Mouse (Mus musculus) retina, postnatal 1 day (tissue): Measurements from ENCODE around the gene Fam81a.
A peak's percentile ranks its signal among the peaks of the same experiment; 100 is the strongest.

Source experiments
- DNase-seq: peaks from one replicate; pipeline ENCODE4 v3.0.0-alpha.2; 2012

The Fam81a gene

DNA sequence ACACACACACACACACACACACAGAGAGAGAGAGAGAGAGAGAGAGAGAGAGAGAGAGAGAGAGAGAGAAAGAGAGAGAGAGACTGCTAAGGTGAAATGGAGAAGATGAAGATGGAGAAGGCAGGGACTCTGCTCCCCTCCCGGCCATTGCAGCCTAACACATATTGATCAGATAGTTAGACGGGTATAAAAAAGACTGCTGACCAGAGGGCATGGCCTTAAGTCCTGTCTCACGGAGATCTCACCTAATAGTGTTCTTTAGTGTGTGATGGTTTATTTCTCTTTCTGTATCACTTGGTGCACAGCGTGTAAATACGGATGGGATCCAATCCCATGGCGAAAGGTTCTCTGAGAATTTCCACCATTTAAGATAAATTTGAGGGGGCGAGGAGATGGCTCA, at the start of gene Fam81a:
Fam81a (minus strand) TSS at position 101 of the 400 bp plus-strand sequence.
- no peak for DNase-seq

GRCm38 (mm10) chr9:70182639-70183038, 40.3 kb upstream of the Fam81a start:
- no peak for DNase-seq

DNA sequence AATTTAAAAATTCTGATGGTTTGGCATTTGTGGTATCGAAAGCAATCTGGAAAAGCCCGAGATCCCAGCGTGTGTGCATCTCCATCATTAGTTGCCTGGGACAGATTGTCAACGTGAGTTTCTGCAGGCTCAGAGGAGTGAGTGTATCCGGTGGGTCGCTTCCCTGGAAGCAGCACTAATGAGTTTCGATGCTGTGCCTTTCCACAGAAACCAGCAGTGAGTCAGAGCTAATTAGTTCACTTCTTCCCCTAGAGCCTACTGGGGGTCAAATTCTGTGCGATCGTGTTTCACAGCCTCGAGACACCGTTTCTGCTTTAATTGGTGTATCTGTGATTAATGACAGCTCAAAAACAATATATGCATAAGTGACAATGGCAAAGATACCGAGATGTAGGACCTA, 39.4 kb upstream of the Fam81a start:
- DNase-seq, result peak; percentile 66

GRCm38 (mm10) chr9:70176291-70176690, 33.9 kb upstream of the Fam81a start:
- DNase-seq, result no peak

DNA sequence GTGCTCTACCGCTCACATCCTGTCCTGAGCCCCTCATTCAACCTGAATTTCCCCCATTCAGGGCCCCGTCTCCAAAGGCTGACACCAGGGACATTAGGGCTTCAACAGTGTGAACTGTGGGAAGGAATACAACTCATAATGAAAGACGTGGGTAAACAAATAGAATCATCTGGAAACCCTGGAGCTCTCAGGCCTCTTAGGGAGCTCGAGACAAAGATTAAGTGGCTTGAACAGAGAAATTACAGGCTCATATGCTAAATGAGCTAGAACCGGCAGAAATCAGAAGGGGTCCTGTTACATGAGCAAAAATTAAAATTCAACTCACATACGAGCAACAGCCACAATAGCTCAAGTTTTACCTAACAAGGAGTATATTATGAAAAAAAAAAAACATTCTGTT, 32.5 kb upstream of the Fam81a start:
- DNase-seq, result no peak

GRCm38 (mm10) chr9:70174291-70174848, 32.0 kb upstream of the Fam81a start:
- DNase-seq, result peak; percentile 12

GRCm38 (mm10) chr9:70168973-70169372, 26.6 kb upstream of the Fam81a start:
- no peak for DNase-seq

GRCm38 (mm10) chr9:70160071-70160470, 17.7 kb upstream of the Fam81a start:
- DNase-seq, result no peak

DNA sequence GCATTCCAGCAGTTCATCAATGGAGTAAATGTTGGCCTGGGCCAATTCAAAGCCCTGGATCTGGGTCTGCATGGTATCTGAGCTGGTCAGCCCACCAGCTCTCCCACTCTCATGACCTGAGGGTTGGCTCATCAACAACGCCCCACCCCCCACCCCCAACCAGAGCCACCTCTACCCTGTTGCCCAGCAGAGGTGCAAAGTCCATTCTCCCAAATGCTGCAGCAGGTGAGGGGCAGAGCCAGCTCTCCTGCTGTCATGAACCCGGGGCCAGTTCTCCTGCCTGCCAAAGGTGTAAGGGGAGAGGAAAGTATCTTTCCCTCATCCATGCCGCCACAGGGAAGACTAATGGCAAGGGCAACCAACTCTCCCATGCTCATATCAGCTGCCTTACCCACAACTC, 5.3 kb upstream of the Fam81a start:
- no peak for DNase-seq

GRCm38 (mm10) chr9:70145426-70145825, 3.1 kb upstream of the Fam81a start:
- no peak for DNase-seq

DNA sequence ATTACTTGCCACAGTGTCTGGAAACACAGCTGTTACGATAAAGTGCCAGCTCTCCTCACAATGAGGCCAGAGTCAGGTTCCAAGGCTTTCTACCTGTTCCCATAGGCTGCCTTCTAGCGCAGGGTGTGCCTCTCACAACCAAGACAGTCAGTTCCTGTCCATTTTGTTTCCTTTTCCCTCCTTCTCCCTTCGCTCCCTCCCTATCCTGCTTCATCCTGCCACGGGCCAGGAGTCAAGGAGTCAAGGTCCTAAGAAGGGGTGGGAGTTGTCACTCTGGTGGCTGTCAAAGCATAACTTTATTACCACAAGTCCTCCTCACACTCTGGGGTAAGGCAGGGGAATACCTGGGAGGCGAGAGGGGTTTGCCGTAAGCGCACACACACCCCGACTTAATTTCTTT, 966 bp upstream of the Fam81a start:
- no peak for DNase-seq

DNA sequence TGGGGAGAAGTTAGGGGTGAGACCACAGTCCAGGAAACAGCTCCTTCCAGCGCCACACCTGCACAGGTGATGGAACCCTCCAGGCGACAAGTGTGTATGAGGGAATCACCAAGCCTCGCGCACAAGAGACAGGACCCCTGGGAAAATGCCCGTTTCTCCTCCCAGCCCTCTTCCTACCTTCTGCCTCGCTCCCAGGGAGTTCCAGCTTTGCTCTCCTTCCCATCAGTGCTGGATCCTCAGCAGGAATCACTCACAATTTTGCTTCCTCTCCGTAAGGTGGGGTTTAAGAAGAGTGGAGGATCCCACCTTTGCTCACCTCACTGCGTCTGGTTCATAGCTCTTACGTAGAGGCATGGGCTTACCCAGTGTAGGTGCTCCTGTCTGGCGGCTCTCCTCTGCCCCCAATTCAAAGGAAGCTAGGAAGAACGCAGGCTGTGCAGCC, 454 bp downstream of the Fam81a start:
- peak; percentile 19 for DNase-seq

- DNase-seq, result peak; percentile 83
Measured at GRCm38 (mm10) chr9:70140871-70141796, 1.2 kb downstream of the Fam81a start.

- DNase-seq, result no peak
Measured at GRCm38 (mm10) chr9:70140340-70140739, 2.0 kb downstream of the Fam81a start.

- no peak for DNase-seq
Measured at GRCm38 (mm10) chr9:70139331-70139885, 3.0 kb downstream of the Fam81a start.

GRCm38 (mm10) chr9:70138511-70138910, 3.8 kb downstream of the Fam81a start:
- peak; percentile 20 for DNase-seq

GRCm38 (mm10) chr9:70137991-70138390, 4.4 kb downstream of the Fam81a start:
- DNase-seq, result no peak

- DNase-seq, result no peak
Measured at GRCm38 (mm10) chr9:70135186-70135585, 7.2 kb downstream of the Fam81a start.

GRCm38 (mm10) chr9:70134716-70135115, 7.6 kb downstream of the Fam81a start:
- no peak for DNase-seq

DNA sequence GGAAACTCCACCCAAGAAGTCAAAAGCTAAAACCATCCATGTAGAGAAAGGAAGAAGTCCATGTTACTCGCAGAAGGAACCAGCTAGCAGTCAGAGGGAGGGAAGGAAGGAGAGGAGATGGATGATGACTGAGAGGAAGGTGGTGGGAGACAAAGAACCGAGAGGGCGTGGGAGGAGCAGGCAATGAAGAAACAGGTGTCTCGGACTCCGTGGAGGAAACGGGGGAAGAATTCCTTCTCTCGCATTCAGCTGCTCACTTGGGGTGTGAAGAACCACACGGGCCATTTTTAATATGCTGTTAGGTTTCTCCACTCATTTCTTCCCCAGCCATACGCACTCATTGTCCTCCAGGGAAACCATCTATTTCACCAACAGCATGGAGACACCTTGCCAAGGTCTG, 8.1 kb downstream of the Fam81a start:
- no peak for DNase-seq

GRCm38 (mm10) chr9:70130786-70131185, 11.6 kb downstream of the Fam81a start:
- DNase-seq, result no peak

- DNase-seq, result peak; percentile 74
Measured at GRCm38 (mm10) chr9:70111869-70112286, 30.5 kb downstream of the Fam81a start.

DNA sequence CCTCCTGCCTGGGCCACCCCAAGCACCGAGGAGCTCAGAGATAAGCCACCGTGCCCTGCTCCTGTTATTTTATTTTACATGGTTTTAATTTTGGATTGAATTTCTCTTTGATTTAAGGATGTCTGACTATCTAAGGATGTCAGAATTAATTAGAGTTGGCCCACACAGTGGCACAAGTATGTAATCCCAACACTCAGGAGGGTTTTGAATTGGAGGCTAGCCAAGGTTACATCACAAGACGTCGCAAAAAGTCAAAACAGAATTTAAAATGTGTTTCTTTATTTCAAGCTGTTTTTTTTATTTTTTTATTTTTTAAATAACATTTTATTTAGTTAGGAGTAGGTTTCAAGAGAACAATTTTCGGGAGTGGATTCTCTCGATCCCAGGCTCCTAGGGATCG, 31.5 kb downstream of the Fam81a start:
- no peak for DNase-seq

DNA sequence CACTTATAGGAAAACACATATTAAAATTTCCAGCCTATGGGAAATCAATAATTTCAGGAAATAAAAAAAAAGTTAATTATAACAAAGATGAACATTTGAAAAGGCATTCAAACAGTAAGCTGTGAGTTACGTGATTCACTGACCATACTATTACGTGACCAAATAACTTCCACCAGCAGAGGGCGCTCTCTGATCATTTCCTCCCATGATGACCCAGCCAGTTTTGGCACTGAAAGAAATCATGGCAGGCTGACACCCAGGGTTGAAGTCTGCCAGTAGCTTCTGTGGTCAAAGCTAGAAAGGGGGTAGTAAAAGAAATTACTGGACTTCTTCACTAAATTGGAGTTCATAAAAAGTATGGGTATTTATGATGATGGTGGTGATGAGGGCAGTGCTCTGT, 33.1 kb downstream of the Fam81a start:
- peak; percentile 86 for DNase-seq
